Mouse (Mus musculus) C2C12 (cell line): Measurements from ENCODE around the gene Krtap26-1. TPM values are rescaled to one million over a fixed set of nuclear protein-coding genes. Genes with fewer than 3 reads are reported as not detected.

Experiments
- H3K27me3 ChIP-seq: one replicate; pipeline ENCODE4 v1.6.1; 2011; ENCODE audit not compliant: control insufficient read depth, insufficient read depth, insufficient read length
- H3K36me3 ChIP-seq: one replicate; pipeline ENCODE4 v1.6.1; 2011; ENCODE audit not compliant: control insufficient read depth, insufficient read depth
- H3K4me3 ChIP-seq: one replicate; pipeline ENCODE4 v1.5.1; 2011; ENCODE audit warnings: mild to moderate bottlenecking, control low read depth; ENCODE audit not compliant: poor library complexity, insufficient read depth, severe bottlenecking
- H3K79me2 ChIP-seq: one replicate; pipeline ENCODE4 v1.6.1; 2011; ENCODE audit not compliant: control insufficient read depth, insufficient read depth
- H3K79me3 ChIP-seq: one replicate; pipeline ENCODE4 v1.6.1; 2011; ENCODE audit warnings: low read depth, control low read depth
- H3ac ChIP-seq: one replicate; pipeline ENCODE3; 2011; ENCODE audit warnings: low read depth; ENCODE audit not compliant: control insufficient read depth, insufficient read length
- CEBPB ChIP-seq: IDR thresholded peaks from one replicate; pipeline ENCODE4 v1.6.1; 2011; ENCODE audit warnings: low read depth, mild to moderate bottlenecking, control low read depth, moderate library complexity
- CTCF ChIP-seq: IDR thresholded peaks from one replicate; pipeline ENCODE4 v1.5.1; 2011; ENCODE audit not compliant: control insufficient read depth, insufficient read depth, insufficient read length
- FOSL1 ChIP-seq: IDR thresholded peaks from one replicate; pipeline ENCODE4 v1.8.0; 2011; ENCODE audit warnings: mild to moderate bottlenecking, low read length; ENCODE audit not compliant: poor library complexity, insufficient read depth, severe bottlenecking
- MAX ChIP-seq: IDR thresholded peaks from one replicate; pipeline ENCODE4 v1.6.1; 2011; ENCODE audit warnings: mild to moderate bottlenecking, control low read depth
- MYOD1 ChIP-seq: IDR thresholded peaks from one replicate; pipeline ENCODE4 v1.6.1; 2011; ENCODE audit warnings: low read depth; ENCODE audit not compliant: control insufficient read depth, insufficient read length
- MYOG ChIP-seq: IDR thresholded peaks from one replicate; pipeline ENCODE4 v1.6.1; 2011; ENCODE audit not compliant: control insufficient read depth, insufficient read length; ENCODE audit errors: extremely low read depth
- USF1 ChIP-seq: IDR thresholded peaks from one replicate; pipeline ENCODE4 v1.6.1; 2011; ENCODE audit warnings: low read depth, mild to moderate bottlenecking, control low read depth, moderate library complexity
- long read RNA-seq, 2 experiments: library from polyadenylated mRNA; unstranded; transcript quantifications; one replicate each; pipeline ENCODE4 v2.0.0; 2019 to 2020
- polyA plus RNA-seq: library from polyadenylated mRNA; unstranded; fragments of >200 nt; fragmentation: generic; extraction: Trizol; gene quantifications from one replicate; pipeline ENCODE4 v1.2.1, GENCODE M21; 2012; ENCODE audit warnings: missing spikeins

Krtap26-1 gene
- not detected for polyA plus RNA-seq
- long read RNA-seq, experiment 1, result 0 reads
- long read RNA-seq, experiment 2, result 0 reads

DNA sequence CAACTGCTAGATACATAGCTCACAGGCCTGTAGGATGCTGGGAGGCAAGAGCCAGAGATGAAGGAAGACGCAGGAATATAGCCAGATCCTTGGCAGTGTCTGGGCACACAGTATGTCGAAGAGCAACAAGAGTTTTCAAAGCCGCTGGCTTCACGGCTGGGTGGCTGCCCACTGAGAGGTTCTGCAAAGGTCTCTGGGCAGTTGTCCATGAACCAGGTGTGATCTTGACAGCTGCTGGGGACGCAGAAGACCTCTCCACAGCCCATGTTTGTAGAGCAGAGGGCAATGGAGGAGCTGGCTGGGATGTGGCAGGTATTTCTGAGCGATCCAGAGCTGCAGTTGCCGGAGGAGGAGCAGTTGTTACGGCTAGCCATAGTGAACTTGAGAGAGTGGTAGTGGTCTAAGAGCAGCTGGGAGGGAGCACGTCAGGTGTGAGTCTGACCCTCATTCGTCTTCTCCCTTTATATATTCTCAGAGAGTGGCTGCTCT, at the start of gene Krtap26-1:
Krtap26-1 (minus strand) TSS at position 439 of the 489 bp plus-strand sequence.
- Histone ChIP-seq H3K27me3 (no peaks in the 10 kb centered on the region), H3K79me3 (no peaks in the 10 kb centered on the region), H3ac (no peak within 1 kb of the TSS), H3K79me2 (no peaks in the 10 kb centered on the region), H3K4me3 (no peak within 1 kb of the TSS), H3K36me3 (no peaks in the 10 kb centered on the region)
- TF ChIP-seq USF1, result no peak
- TF ChIP-seq MAX, result no peak
- TF ChIP-seq CTCF, result no peak
- no peak for TF ChIP-seq MYOG
- TF ChIP-seq MYOD1, result no peak
- TF ChIP-seq CEBPB, result no peak
- TF ChIP-seq FOSL1, result no peak

DNA sequence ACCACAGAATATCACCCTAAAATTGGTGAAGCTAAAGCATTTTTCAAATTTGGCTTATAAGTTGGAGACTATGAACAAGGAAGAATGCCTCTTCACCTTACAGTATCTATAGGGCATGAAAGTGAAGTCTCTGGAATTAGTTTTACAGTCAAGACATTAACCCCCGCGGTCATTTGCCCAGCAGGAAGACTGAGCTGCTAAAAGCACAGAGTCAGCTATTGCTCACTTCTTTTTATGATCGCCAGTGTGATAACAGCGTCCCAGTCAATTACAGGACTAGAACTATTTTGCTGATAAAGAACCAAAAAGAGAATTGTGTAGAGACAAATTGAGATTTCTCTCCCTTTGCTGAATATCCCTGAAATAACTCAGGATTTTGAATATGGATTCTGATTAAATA, 48.7 kb upstream of the Krtap26-1 start:
- no peak overlapping the region for H3K4me3 ChIP-seq
- H3K79me3 ChIP-seq, result no peaks in the 10 kb centered on the region
- no peaks in the 10 kb centered on the region for H3K27me3 ChIP-seq
- H3ac ChIP-seq, result no peak overlapping the region
- H3K79me2 ChIP-seq, result no peaks in the 10 kb centered on the region
- TF ChIP-seq CEBPB (no peak), MYOD1 (no peak), MAX (no peak), USF1 (no peak), FOSL1 (no peak), MYOG (no peak), CTCF (no peak)
- H3K36me3 ChIP-seq, result no peaks in the 10 kb centered on the region

DNA sequence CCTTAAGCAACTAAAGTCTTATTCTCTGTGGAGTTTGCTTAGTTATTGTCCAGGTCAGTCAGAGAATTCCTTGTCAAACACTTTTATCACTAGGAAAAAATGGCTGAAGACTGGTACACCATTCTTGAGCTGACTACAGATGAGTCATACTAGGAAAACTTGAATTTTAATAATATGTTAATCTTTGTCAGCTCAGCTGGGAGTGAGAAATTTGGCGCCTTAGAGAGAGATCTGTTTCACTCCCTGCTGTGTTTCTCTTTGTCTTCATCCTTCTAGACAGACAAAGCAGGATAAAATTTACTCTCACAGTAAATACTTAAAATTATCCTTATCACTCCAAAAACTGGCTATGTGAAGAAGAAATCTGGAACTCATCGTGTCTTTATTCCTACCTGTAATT, 33.7 kb upstream of the Krtap26-1 start:
- TF ChIP-seq USF1 (no peak), FOSL1 (no peak), MAX (no peak), CTCF (no peak), CEBPB (no peak), MYOG (no peak), MYOD1 (no peak)
- H3K79me3 ChIP-seq, result no peaks in the 10 kb centered on the region
- no peaks in the 10 kb centered on the region for H3K79me2 ChIP-seq
- no peaks in the 10 kb centered on the region for H3K36me3 ChIP-seq
- H3ac ChIP-seq, result no peak overlapping the region
- no peaks in the 10 kb centered on the region for H3K27me3 ChIP-seq
- no peak overlapping the region for H3K4me3 ChIP-seq

DNA sequence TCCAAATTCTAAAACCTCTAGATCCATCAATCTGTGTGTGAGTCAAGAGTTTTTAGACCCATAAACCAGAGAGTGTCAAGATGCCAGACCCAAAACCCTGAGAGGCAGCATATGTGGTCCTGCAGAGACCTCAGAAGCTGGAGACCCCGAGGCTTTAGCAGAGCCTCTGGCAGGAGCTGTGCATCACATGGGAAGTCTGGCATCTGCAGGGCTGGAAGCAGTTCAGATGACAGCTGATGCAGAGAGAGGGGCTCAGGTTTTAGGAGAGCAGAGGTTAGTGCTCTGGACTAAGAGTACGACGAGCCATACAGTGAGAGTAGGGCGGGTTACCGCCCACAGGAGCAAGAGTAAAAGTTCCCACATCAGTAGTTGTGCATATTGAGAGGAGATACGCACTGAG, 31.5 kb upstream of the Krtap26-1 start:
- Histone ChIP-seq H3K27me3 (no peaks in the 10 kb centered on the region), H3K79me2 (no peaks in the 10 kb centered on the region), H3K4me3 (no peak overlapping the region), H3ac (no peak overlapping the region), H3K79me3 (no peaks in the 10 kb centered on the region), H3K36me3 (no peaks in the 10 kb centered on the region)
- TF ChIP-seq FOSL1 (no peak), MYOG (no peak), MYOD1 (no peak), MAX (no peak), CTCF (no peak), USF1 (no peak), CEBPB (no peak)

DNA sequence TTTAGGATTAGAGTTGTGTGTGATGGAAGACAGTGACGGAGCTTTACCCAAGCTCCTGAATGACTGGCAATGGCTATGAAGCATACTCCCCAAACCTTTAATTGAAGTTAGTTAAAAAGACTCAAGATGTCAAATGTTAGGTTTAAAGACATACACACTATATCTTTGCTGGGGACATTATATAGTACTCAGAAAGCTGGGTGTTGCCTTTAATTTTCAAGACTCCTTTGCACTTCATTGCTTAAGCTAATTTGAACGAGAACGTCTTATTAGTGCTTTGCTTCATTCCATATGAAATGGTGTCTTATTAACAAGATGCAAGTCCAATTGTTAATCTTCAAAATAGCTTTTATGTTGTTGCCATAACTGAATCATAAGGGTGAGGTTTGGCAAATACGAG, 24.0 kb upstream of the Krtap26-1 start, which contains the start of gene Krtap27-1:
Krtap27-1 (minus strand) TSS at position 101 of the 400 bp plus-strand sequence.
- Histone ChIP-seq H3K4me3 (no peak within 1 kb of the TSS), H3K79me3 (no peaks in the 10 kb centered on the region), H3ac (no peak within 1 kb of the TSS), H3K27me3 (no peaks in the 10 kb centered on the region), H3K79me2 (no peaks in the 10 kb centered on the region), H3K36me3 (no peaks in the 10 kb centered on the region)
- TF ChIP-seq CEBPB (no peak), MAX (no peak), CTCF (no peak), MYOG (no peak), MYOD1 (no peak), FOSL1 (no peak), USF1 (no peak)

DNA sequence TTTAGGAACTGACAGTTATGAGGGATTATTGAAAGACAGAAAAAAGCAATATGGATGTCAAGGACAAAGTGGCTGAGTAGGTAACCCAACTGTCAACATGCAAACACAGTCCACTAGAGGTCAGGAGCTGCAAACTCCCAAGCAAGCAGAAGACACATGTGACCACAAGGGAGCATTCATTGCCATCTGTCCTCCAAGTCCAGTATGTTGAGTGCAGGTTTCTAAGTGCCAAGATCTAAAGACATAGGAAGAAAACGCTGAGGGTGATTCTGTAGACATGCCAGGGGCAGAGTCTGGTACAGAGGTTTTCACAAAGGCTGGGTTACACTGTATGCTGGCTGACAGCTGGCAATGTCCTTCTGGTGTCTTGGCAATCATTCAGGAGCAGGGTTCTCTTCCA, 9.8 kb upstream of the Krtap26-1 start:
- no peak for TF ChIP-seq FOSL1
- no peak for TF ChIP-seq USF1
- TF ChIP-seq MYOG, result no peak
- TF ChIP-seq MAX, result no peak
- TF ChIP-seq CTCF, result no peak
- no peak for TF ChIP-seq CEBPB
- no peak for TF ChIP-seq MYOD1
- Histone ChIP-seq H3K27me3 (no peaks in the 10 kb centered on the region), H3K79me3 (no peaks in the 10 kb centered on the region), H3K79me2 (no peaks in the 10 kb centered on the region), H3K4me3 (no peak overlapping the region), H3K36me3 (no peaks in the 10 kb centered on the region), H3ac (no peak overlapping the region)
